Mouse (Mus musculus): ENCODE measurements around the gene Cyb5b. TPM values are rescaled to one million over a fixed set of nuclear protein-coding genes. Genes with fewer than 3 reads are reported as not detected.

Gene Cyb5b
- total RNA-seq, 2 experiments from 2014 or later = 21.9 to 25.3 TPM

- intact Hi-C loops (cut with DNase I; ENCODE audit: low total_unique reads) = no loop called here
- no peak for DNase-seq
Measured at GRCm38 (mm10) chr8:107158890-107159289, 8.4 kb downstream of the Cyb5b start.

DNA sequence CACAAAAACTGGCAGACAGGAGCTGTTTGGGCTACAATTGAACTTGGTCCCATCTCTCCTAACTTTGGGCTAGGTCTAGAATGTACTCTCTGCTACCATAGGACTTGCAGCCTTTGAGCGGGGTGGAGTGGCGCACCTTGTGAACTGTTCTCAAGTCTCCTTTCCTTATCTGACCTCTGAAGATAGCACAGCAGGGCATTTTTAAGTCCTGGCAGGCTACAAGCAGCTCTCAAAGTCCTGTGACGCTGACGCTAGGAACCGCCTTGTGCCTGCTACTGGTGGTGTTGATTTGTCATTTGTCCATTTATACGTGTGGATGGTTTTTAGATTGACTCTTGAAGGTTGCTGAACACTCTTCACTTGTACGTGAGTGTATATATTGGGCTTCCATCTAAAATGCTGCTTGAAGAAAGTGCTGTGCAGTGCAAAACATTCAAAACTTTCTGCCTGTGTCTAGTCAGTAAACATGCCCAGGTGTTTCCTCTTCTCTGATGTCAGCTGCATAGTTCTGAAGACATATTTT lies 13.9 kb downstream of the Cyb5b start:
- intact Hi-C loops (cut with DNase I; ENCODE audit: low total_unique reads) = no loop called here
- no peak for DNase-seq

- no peak for DNase-seq
- intact Hi-C loops (cut with DNase I; ENCODE audit: low total_unique reads) = no loop called here
Measured at GRCm38 (mm10) chr8:107165745-107166144, 15.3 kb downstream of the Cyb5b start.

DNA sequence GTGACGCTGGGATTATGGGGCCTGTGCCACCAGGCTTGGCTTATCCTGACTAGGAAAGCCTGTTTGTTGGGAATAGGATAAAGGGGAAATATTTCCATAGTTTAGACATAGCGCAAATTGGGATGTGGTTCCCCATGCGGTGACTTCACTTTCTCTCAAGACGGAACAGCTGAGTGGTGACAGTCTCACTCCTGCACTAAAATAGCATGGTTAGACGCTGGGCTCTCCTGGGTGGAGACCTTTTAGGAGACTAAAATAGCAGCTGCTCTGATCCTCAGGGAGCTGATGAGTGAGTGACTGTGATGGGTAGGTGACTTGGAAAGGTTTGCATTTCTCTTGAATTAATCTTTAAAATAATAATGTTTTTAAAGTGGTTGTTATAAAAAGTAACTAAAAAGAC lies 17.4 kb downstream of the Cyb5b start:
- intact Hi-C loops (cut with DNase I; ENCODE audit: low total_unique reads) = no loop called here
- DNase-seq = no peak

GRCm38 (mm10) chr8:107172152-107172551 lies 21.7 kb downstream of the Cyb5b start:
- intact Hi-C loops (cut with DNase I; ENCODE audit: low total_unique reads) = no loop called here
- no peak for DNase-seq

- intact Hi-C loops (cut with DNase I; ENCODE audit: low total_unique reads) = no loop called here
- no peak for DNase-seq
Measured at GRCm38 (mm10) chr8:107172969-107173645, 22.7 kb downstream of the Cyb5b start.

DNA sequence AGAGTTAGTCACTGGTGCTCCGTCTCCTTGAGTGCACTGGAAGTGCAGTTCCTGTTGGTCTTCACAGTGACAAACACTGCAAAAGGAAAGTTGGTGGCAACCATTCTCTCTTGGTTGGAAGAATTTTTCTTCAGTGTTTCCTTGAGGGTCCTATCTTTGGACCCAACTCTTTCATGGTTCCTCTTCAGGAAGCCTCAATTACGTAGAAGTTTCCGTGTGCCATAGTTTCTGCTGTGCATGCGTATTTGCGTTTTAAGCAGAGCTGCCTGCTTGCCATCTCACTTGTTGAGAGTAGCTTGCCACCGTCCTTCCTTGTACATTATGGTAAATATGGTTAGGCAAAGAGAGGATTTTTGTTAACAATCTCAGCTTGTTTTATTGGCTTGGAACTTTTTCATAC lies 30.7 kb downstream of the Cyb5b start:
- intact Hi-C loops (cut with DNase I; ENCODE audit: low total_unique reads) = no loop called here

GRCm38 (mm10) chr8:107184996-107185395 lies 34.6 kb downstream of the Cyb5b start:
- DNase-seq = no peak
- intact Hi-C loops (cut with DNase I; ENCODE audit: low total_unique reads) = no loop called here

More for the DNA sequence above, 30.7 kb downstream of the Cyb5b start:
- no peak for DNase-seq

DNA sequence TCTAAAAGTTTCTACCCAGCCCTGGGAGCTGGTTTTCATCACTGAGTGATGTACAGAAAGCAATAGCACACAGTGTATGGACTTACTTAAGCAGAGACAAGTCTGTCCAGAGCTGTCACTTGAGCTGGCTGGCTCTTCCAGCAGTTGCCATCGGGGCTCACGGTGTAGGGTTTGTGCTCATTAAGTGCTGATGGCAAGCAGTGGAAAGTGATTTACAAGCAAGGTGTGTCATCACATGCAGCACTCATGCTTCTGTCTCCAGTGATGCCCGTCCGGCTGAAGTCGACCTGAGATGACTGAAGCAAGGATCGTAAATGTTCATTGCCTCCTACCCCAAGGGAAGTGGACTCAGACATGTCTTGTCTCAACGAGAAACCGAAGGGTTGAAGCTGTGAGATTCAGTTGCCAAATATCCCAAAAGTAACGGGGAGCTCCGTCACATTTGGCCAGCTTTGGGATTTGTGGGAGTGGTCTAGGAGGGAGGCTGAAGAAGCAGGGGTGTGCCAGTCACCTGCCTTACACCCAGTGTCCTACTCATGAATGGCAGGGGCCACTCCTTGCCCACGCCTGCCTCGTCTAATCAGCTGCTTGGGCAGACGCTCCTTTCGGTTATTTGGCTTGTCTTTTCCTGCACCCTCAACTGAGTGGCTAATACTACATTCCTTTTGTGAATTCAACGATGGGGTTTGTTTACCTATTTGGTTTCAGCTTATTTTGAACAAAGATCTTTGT lies 36.4 kb downstream of the Cyb5b start:
- intact Hi-C loops (cut with DNase I; ENCODE audit: low total_unique reads) = no loop called here
- DNase-seq = no peak

DNA sequence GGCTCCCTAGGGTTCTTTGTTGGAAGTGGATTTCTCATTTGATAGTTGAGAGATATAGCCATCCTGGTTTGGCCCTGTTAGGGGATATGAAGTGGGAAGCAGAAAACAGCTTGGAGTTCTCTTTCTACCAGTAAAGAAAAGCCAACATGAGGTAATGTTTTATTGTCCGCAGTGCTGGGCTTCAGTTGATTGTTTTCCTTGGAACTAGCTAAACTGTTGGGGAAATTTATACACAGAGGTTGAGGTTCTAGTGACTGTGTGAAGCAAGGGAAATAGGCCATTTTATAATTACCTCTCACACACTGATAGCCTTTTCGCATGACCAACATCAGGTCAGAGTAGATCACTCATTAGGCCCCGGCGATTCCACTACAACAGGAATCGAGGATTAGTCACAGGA lies 37.2 kb downstream of the Cyb5b start:
- intact Hi-C loops (cut with DNase I; ENCODE audit: low total_unique reads) = no loop called here
- no peak for DNase-seq

DNA sequence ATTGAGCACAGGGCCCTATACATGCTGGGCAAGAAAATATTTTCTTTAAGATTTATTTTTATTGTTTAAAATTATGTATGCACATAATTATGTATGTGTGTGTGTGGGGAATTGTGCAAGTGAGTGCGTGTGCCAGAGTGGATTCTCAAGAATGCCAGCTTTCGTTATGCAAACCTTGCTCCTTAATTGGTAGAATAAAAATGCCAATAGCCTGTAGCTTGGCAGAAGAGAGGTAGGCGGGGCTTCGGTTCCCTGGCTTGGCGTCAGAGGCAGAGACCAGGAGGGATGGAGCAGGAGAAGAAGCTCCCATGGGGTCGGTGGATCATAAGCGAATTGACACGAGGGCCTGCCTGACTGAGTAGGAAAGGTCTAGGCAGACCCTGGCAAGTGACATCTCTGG lies 42.2 kb downstream of the Cyb5b start:
- DNase-seq = no peak
- intact Hi-C loops (cut with DNase I; ENCODE audit: low total_unique reads) = no loop called here

DNA sequence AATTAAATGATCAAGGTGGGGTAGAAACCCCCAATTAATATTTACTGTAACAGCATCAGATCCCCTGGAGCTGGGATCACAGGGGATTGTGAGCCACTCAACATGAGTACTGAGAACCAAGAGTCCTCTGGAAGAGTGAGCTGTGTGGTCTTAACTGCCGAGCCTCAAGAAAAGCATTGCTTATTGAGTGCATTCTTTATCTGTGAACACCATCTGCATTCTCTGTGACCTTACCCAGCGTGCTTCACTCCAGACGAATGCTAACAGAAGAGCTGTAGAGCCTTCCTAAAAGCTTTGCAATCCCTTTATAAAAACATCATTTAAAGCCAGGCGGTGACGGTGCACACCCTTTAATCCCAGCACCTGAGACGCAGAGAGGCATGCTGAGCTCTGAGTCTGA lies 42.9 kb downstream of the Cyb5b start:
- DNase-seq = no peak
- intact Hi-C loops (cut with DNase I; ENCODE audit: low total_unique reads) = no loop called here

DNA sequence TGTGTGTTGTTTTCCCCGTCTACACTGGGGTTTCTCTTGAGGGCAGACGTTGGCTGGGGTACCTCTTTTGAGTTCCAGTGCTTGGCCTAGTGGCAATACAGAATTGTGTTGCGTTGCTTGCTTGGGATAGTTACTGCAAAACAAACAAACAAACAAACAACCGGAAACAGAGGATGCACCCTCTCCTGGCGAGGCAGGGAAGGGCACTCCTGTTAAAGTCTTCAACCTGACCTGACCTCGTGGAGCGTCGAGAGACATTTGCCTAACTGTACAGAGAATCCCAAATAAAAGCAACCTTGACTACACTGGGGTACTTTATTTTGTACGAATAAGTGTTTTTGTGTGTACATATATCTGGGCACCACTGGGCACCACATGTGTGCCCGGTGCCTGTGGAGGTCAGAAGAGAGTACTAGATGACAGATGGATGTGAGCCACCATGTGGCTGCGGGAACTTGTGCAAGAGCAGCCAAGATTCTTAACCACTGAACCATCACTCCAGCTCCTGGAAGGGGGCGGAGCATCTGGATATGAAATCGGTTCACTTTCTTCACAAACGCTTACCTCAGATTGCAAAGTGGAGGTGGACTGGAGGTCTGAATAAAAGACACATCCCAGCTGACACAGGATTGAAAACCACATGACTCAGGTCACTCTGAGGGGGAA lies 44.5 kb downstream of the Cyb5b start:
- intact Hi-C loops (cut with DNase I; ENCODE audit: low total_unique reads) = no loop called here
- DNase-seq = no peak

DNA sequence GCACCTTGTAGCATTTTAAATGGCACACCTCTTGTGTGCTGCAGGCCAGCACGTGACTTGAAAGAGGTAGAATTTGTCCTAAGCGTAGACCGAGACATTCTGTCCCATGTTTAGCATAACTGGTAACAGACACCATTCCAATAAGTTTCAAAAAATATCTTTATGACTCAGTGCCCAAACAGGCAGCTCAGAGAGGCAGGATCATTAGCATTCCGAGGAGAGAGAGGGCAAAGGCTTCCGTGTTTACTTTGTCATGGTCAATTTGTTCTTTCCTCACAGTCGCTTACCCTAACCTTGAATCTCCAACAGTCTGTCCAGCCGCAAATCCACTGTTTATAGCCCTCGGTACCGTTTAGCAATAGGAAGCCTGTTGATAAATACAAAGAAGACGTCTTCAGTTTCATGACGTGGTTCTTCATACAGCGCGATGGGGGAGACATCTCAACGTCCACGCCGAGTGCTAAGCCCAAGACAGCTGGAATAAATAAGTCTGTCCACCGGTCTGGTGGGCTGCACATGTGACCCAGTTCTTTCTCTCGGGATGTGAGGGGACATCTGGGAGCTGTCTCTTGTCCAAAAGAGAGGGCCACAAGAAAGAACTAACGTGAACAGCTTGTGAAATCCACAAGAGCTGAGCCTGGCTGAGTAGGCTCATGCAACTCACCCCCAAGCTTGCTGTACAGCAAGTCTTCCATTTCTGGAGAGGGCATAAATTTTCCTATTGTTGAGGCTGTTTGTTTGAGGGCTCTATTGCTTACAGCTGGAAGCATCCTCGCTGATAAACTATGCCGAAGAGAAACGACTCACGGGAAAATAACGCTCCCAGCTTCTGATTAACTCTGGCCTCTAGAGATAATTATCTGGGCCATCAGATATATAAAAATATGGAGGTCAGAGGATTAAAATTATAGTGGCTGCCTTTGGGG lies 47.7 kb downstream of the Cyb5b start:
- intact Hi-C loops (cut with DNase I; ENCODE audit: low total_unique reads) = no loop called here
- DNase-seq = no peak

- intact Hi-C loops (cut with DNase I; ENCODE audit: low total_unique reads) = no loop called here
- no peak for DNase-seq
Measured at GRCm38 (mm10) chr8:107205164-107205563, 54.7 kb downstream of the Cyb5b start.

DNA sequence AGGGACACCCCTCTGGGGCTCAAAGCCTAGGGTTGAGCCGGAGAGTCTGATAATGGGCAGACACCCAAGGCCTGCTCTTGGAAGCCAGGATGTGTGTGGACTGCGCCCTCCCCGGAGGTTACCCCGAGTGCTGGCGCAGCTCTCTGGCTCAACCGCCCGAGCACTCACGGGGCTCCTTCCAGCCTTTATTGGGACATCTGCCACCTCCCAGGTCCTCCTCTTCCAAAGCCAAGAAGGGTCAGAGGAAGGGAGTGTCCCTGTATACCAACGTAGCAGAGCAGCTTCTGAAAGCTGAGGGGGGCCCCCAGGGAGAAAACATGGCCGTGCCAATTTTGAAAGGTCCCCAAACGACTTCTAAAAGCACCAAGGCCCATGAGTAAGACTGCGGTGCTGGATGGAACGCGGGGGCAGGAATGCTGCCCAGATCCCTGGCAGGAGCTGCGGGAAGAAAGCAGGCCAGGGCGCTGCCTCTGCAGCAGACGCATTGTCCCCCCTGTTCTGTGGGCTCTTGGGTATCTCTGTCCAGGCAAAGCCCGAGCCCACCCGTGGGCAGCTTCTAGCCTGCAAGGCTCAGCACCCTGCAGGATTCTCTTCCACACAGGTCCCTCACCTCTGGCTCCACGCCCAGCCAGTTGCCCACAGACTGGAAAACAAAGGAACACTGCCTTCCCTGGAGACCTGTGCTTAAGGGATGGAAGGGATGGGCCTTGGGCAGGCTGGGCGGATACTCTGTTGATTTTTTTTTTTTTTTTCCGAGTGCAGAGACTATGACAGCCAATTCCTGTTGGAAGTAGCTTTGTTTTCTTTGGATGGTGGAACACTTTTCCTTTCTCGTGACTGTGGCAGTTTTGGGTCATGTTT lies 55.5 kb downstream of the Cyb5b start:
- intact Hi-C loops (cut with DNase I; ENCODE audit: low total_unique reads) = no loop called here
- peak; percentile 82 for DNase-seq

GRCm38 (mm10) chr8:107206782-107207525 lies 56.5 kb downstream of the Cyb5b start:
- intact Hi-C loops (cut with DNase I; ENCODE audit: low total_unique reads) = no loop called here
- no peak for DNase-seq

GRCm38 (mm10) chr8:107209185-107209584 lies 58.7 kb downstream of the Cyb5b start:
- intact Hi-C loops (cut with DNase I; ENCODE audit: low total_unique reads) = no loop called here
- DNase-seq = no peak

All from gastrocnemius, postnatal 14 days (tissue).